Mouse (Mus musculus) forebrain, embryonic 16.5 days (tissue): ENCODE measurements at regions not wholly inside any gene's neighbourhood (a gene's known extent, or its start where the extent isn't known, plus 50 kb on each side); places are given as distances from the start of the nearest gene placed in this dataset.

Source experiments
- ATAC-seq: fragments of 200-750 bp; cut with Nextera tagmentation; 2 replicates; pipeline ENCODE4 v1.8.0; 2017; ENCODE audit warnings: mild to moderate bottlenecking, moderate library complexity
- H3K27ac ChIP-seq: fragments of 300-500 bp; sonication (generic); 2 replicates; pipeline ENCODE4 v1.5.1; 2014; ENCODE audit warnings: low read length, control low read depth
- H3K27me3 ChIP-seq: fragments of 300-500 bp; sonication (generic); replicated peaks from 2 replicates; pipeline ENCODE4 v1.6.1; 2014; ENCODE audit warnings: low read length; ENCODE audit not compliant: control insufficient read depth, insufficient read depth
- H3K36me3 ChIP-seq: fragments of 300-500 bp; sonication (generic); 2 replicates; pipeline ENCODE4 v1.6.1; 2014; ENCODE audit not compliant: control insufficient read depth, insufficient read depth
- H3K4me1 ChIP-seq: fragments of 300-500 bp; sonication (generic); replicated peaks from 2 replicates; pipeline ENCODE4 v1.6.1; 2014; ENCODE audit warnings: low read length; ENCODE audit not compliant: control insufficient read depth, insufficient read depth
- H3K4me2 ChIP-seq: fragments of 300-500 bp; sonication (generic); 2 replicates; pipeline ENCODE4 v1.6.1; 2014; ENCODE audit warnings: mild to moderate bottlenecking, low read length, control low read depth
- H3K4me3 ChIP-seq: fragments of 300-500 bp; sonication (generic); replicated peaks from 2 replicates; pipeline ENCODE4 v1.5.1; 2014; ENCODE audit warnings: mild to moderate bottlenecking, low read length, control low read depth
- H3K9ac ChIP-seq: fragments of 300-500 bp; sonication (generic); replicated peaks from 2 replicates; pipeline ENCODE4 v1.6.1; 2014; ENCODE audit warnings: low read depth, low read length, control low read depth
- H3K9me3 ChIP-seq: fragments of 300-500 bp; sonication (generic); 2 replicates; pipeline ENCODE4 v1.6.1; 2016; ENCODE audit warnings: low read length; ENCODE audit not compliant: control insufficient read depth
- WGBS: fragments of 180-500 bp; shearing (Covaris S2); extraction: QIAGEN DNeasy Blood & Tissue Kit; methylation state at CpG from one replicate; pipeline ENCODE4 v1.1.7; 2014; 5-methylcytosine and 5-hydroxymethylcytosine counted together

- Histone ChIP-seq H3K27me3 (no peaks in the 10 kb centered on the region), H3K4me2 (no peak overlapping the region), H3K4me3 (no peak overlapping the region), H3K9ac (no peak overlapping the region), H3K9me3 (no peaks in the 10 kb centered on the region), H3K4me1 (no peaks in the 10 kb centered on the region), H3K27ac (no peak overlapping the region), H3K36me3 (no peaks in the 10 kb centered on the region)
- 70% methylated on average over 2 of the region's 2 CpGs for WGBS
- ATAC-seq: no peak
These were observed 129.1 kb upstream of the Htr2a start for GRCm38 (mm10) chr14:74511521-74511920.

DNA sequence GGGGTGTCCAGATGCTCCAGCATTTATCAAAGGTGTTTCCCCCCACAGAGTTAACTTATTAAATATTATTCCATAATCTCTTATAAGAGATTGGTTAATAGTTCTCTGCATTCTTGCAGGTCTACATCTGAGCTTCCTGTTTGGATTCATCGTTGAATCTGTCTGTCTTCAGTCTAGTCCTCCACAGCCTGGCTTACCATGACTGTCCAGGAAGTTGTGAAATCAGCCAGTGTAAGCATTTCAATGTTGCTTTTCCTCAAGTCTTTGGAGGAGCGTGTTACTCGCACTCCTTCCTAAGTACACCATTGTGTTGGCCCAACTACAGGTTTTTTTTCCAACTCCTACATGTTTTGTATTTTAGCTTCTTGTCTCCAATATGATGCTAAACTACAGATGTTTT, 124.2 kb upstream of the Htr2a start:
- no peak overlapping the region for H3K9ac ChIP-seq
- 87% methylated on average over 3 of the region's 3 CpGs for WGBS
- no peak overlapping the region for H3K4me3 ChIP-seq
- H3K27me3 ChIP-seq: no peaks in the 10 kb centered on the region
- no peak overlapping the region for H3K27ac ChIP-seq
- H3K9me3 ChIP-seq: no peaks in the 10 kb centered on the region
- H3K4me1 ChIP-seq: no peaks in the 10 kb centered on the region
- H3K36me3 ChIP-seq: no peaks in the 10 kb centered on the region
- no peak overlapping the region for H3K4me2 ChIP-seq
- ATAC-seq: no peak

DNA sequence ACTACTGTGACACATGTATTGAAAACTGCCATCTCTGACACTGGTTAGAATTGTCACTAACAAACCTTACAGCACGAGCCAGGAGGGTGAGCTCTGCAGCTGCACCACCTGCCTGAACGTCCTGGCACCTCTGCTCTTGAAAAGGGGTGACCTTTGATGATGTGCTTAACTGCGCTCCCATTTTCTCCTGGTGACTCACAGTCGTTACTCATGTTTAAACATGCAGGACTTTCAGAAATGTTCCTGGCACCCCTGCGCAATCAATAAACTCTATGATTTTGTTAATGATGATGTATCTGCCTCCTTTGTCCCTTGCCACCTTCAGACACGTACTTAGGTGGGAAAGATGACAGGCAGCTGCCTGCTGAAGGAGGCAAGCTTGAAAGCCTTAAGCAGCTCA, 121.1 kb upstream of the Htr2a start:
- H3K36me3 ChIP-seq: no peaks in the 10 kb centered on the region
- no peak overlapping the region for H3K4me3 ChIP-seq
- no peak overlapping the region for H3K9ac ChIP-seq
- H3K9me3 ChIP-seq: no peaks in the 10 kb centered on the region
- no peak for ATAC-seq
- H3K27ac ChIP-seq: no peak overlapping the region
- no peaks in the 10 kb centered on the region for H3K4me1 ChIP-seq
- 67% methylated on average over 6 of the region's 6 CpGs for WGBS
- H3K4me2 ChIP-seq: no peak overlapping the region
- H3K27me3 ChIP-seq: no peaks in the 10 kb centered on the region

DNA sequence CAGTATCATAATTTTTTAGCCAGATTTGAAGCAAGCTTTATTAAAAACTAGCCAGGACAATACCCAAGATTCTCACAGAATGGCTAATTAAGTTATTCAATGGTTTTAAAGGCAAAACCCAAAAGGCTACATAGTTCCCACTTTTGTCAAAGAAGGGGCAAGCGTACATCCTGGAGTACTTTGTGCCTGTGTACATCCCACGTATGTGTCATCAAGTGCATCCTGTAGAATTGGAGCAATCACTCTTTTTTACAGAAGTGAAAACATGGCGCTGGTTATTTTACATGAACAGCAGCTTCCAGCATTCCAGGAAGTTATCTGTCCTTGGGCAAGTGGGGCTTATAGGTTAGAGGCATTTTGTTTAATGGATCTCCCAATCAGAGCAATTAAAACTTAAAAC, 119.0 kb upstream of the Htr2a start:
- 85% methylated on average over 3 of the region's 3 CpGs for WGBS

GRCm38 (mm10) chr14:74527246-74527645, 113.4 kb upstream of the Htr2a start:
- H3K4me3 ChIP-seq: no peak overlapping the region
- no peak for ATAC-seq
- H3K4me1 ChIP-seq: peaks cover 6% of the 10 kb centered on the region
- WGBS: 60% methylated on average over 4 of the region's 4 CpGs
- no peak overlapping the region for H3K4me2 ChIP-seq
- H3K27ac ChIP-seq: no peak overlapping the region
- no peaks in the 10 kb centered on the region for H3K36me3 ChIP-seq
- no peaks in the 10 kb centered on the region for H3K9me3 ChIP-seq
- no peaks in the 10 kb centered on the region for H3K27me3 ChIP-seq
- H3K9ac ChIP-seq: no peak overlapping the region

More for the DNA sequence above, 119.0 kb upstream of the Htr2a start:
- Histone ChIP-seq H3K27me3 (no peaks in the 10 kb centered on the region), H3K4me1 (no peaks in the 10 kb centered on the region), H3K4me3 (no peak overlapping the region), H3K4me2 (no peak overlapping the region), H3K36me3 (no peaks in the 10 kb centered on the region), H3K27ac (no peak overlapping the region), H3K9me3 (no peaks in the 10 kb centered on the region), H3K9ac (no peak overlapping the region)
- no peak for ATAC-seq

- Histone ChIP-seq H3K4me2 (no peak overlapping the region), H3K27ac (no peak overlapping the region), H3K27me3 (no peaks in the 10 kb centered on the region), H3K9me3 (no peaks in the 10 kb centered on the region), H3K36me3 (no peaks in the 10 kb centered on the region), H3K9ac (no peak overlapping the region), H3K4me3 (no peak overlapping the region), H3K4me1 (peaks cover 6% of the 10 kb centered on the region)
- peak; percentile 92 for ATAC-seq
- 36% methylated on average over 7 of the region's 7 CpGs for WGBS
These were observed 111.2 kb upstream of the Htr2a start for GRCm38 (mm10) chr14:74529368-74529951.

- 62% methylated on average over 2 of the region's 2 CpGs for WGBS
- no peak overlapping the region for H3K4me3 ChIP-seq
- ATAC-seq: 0 out of 2 replicates have a peak, but pooled peaks have one; percentile 40
- H3K27me3 ChIP-seq: no peaks in the 10 kb centered on the region
- H3K4me1 ChIP-seq: no peaks in the 10 kb centered on the region
- no peak overlapping the region for H3K4me2 ChIP-seq
- H3K9ac ChIP-seq: no peak overlapping the region
- no peaks in the 10 kb centered on the region for H3K36me3 ChIP-seq
- H3K9me3 ChIP-seq: no peaks in the 10 kb centered on the region
- no peak overlapping the region for H3K27ac ChIP-seq
These were observed 102.5 kb upstream of the Htr2a start for GRCm38 (mm10) chr14:74538187-74538586.

DNA sequence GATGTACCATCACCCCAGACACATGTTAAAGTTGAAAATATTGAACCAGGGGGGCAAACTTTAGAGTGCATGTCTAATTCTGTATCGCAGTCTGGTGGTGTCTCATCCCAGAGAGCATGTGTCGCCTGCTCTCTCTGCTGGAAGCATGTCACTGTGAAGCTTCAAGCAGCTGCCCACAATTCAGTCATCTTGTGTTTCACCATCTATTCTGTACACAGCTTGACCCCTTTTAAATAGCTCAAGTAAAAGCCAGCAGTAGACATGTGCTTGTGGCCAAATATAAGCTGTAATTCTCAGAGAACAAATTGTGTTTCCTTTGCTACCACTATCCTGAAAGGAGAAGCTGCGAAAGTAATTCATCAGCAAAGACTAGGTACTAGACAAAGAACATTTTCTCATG, 96.6 kb upstream of the Htr2a start:
- no peak overlapping the region for H3K4me3 ChIP-seq
- no peak overlapping the region for H3K27ac ChIP-seq
- H3K27me3 ChIP-seq: no peaks in the 10 kb centered on the region
- no peaks in the 10 kb centered on the region for H3K9me3 ChIP-seq
- ATAC-seq: no peak
- H3K4me1 ChIP-seq: no peaks in the 10 kb centered on the region
- WGBS: 89% methylated on average over 3 of the region's 3 CpGs
- H3K36me3 ChIP-seq: no peaks in the 10 kb centered on the region
- no peak overlapping the region for H3K4me2 ChIP-seq
- no peak overlapping the region for H3K9ac ChIP-seq

DNA sequence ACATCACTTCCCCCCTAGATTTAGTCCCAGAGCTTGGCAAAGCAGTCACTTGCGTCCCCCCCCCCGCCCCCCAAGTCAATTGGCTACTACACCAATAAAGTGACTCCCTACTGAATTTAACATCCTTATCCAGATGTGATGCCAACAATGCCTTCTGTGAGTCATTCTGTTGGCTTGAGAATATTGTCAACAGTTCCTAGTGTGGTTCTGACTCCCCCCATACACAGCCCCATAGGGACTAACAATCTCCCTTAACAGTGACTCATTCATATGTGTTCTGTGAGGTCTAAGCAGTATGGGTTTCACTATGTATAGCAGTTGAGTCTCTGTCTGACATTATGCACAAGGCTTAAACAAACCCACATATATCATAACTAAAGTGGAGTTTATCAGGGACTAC, 89.5 kb upstream of the Htr2a start:
- Histone ChIP-seq H3K4me1 (no peaks in the 10 kb centered on the region), H3K27ac (no peak overlapping the region), H3K9me3 (no peaks in the 10 kb centered on the region), H3K4me2 (no peak overlapping the region), H3K4me3 (no peak overlapping the region), H3K36me3 (no peaks in the 10 kb centered on the region), H3K27me3 (no peaks in the 10 kb centered on the region), H3K9ac (no peak overlapping the region)
- ATAC-seq: no peak
- 97% methylated on average over 2 of the region's 2 CpGs for WGBS

DNA sequence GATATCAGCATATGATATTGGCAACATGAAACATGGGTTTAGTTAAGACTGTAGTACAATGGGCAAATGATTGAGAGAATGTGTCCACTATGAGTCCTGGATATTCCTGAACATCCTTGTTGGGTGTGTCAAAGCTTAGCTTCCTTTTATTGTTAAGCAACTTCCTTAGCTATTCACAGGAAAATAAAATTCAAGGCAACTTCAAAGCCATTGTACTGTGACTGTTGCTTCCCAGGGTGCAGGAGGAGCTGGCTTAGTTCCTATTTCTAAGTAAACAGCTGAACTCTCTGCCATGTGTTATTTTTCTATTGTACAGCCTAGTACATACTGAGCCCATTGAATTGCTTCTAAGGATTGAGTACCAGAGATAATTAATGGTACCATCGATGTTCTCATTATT, 87.0 kb upstream of the Htr2a start:
- Histone ChIP-seq H3K4me2 (no peak overlapping the region), H3K4me1 (no peaks in the 10 kb centered on the region), H3K27me3 (no peaks in the 10 kb centered on the region), H3K9ac (no peak overlapping the region), H3K27ac (no peak overlapping the region), H3K36me3 (no peaks in the 10 kb centered on the region), H3K4me3 (no peak overlapping the region), H3K9me3 (no peaks in the 10 kb centered on the region)
- 60% methylated on average over 1 of the region's 1 CpGs for WGBS
- ATAC-seq: no peak
